Mouse (Mus musculus) stomach, embryonic 15.5 days (tissue): ENCODE data around the gene Hectd1. TPM values are rescaled to one million over a fixed set of nuclear protein-coding genes. Genes with fewer than 3 reads are reported as not detected.

Experiments used
- ATAC-seq: fragments of 200-750 bp; cut with Nextera tagmentation; 2 replicates; pipeline ENCODE4 v1.8.0; 2017; ENCODE audit warnings: low read depth, moderate number of reproducible peaks, moderate TSS enrichment; ENCODE audit not compliant: insufficient read depth, low FRiP score
- H3K27ac ChIP-seq: fragments of 300-500 bp; sonication (generic); 2 replicates; pipeline ENCODE4 v1.5.1; 2015; ENCODE audit warnings: mild to moderate bottlenecking, inconsistent platforms
- H3K27me3 ChIP-seq: fragments of 300-500 bp; sonication (generic); replicated peaks from 2 replicates; pipeline ENCODE4 v1.6.1; 2015; ENCODE audit warnings: inconsistent platforms
- H3K36me3 ChIP-seq: fragments of 300-500 bp; sonication (generic); 2 replicates; pipeline ENCODE4 v1.6.1; 2015; ENCODE audit warnings: inconsistent platforms
- H3K4me1 ChIP-seq: fragments of 300-500 bp; sonication (generic); 2 replicates; pipeline ENCODE4 v1.6.1; 2015; ENCODE audit warnings: inconsistent platforms
- H3K4me2 ChIP-seq: fragments of 300-500 bp; sonication (generic); 2 replicates; pipeline ENCODE4 v1.6.1; 2015; ENCODE audit warnings: mild to moderate bottlenecking, inconsistent platforms
- H3K4me3 ChIP-seq: fragments of 300-500 bp; sonication (generic); replicated peaks from 2 replicates; pipeline ENCODE4 v1.5.1; 2015; ENCODE audit warnings: inconsistent platforms
- H3K9ac ChIP-seq: fragments of 300-500 bp; sonication (generic); 2 replicates; pipeline ENCODE4 v1.6.1; 2015; ENCODE audit warnings: inconsistent platforms
- H3K9me3 ChIP-seq: fragments of 300-500 bp; sonication (generic); 2 replicates; pipeline ENCODE4 v1.6.1; 2016; ENCODE audit warnings: inconsistent platforms
- WGBS: fragments of 180-500 bp; shearing (Covaris S2); methylation state at CpG from one replicate; pipeline ENCODE4 v1.1.7; 2015; 5-methylcytosine and 5-hydroxymethylcytosine counted together
- polyA plus RNA-seq: library from polyadenylated mRNA; unstranded; fragments of >200 nt; fragmentation: Nextera tagmentation; extraction: Ambion mirVana; gene quantifications from 2 replicates; pipeline ENCODE4 v1.2.1, GENCODE M21; 2015

Gene Hectd1
- polyA plus RNA-seq, 1 experiment from 2014 or later: 40.7 TPM

GRCm38 (mm10) chr12:51842081-51842864 is 12.9 kb upstream of the Hectd1 start:
- no peak overlapping the region for H3K4me3 ChIP-seq
- no peak overlapping the region for H3K4me2 ChIP-seq
- no peak overlapping the region for H3K9ac ChIP-seq
- H3K27me3 ChIP-seq: no peaks in the 10 kb centered on the region
- no peak for ATAC-seq
- H3K27ac ChIP-seq: no peak overlapping the region
- H3K36me3 ChIP-seq: no peaks in the 10 kb centered on the region
- no peaks in the 10 kb centered on the region for H3K9me3 ChIP-seq
- 65% methylated on average over 6 of the region's 6 CpGs for whole genome bisulfite sequencing
- 0 out of 2 replicates have a peak, but pooled peaks cover 9% of the 10 kb centered on the region for H3K4me1 ChIP-seq

GRCm38 (mm10) chr12:51839856-51840255 is 10.5 kb upstream of the Hectd1 start:
- Histone ChIP-seq H3K36me3 (no peaks in the 10 kb centered on the region), H3K4me3 (no peak overlapping the region), H3K9me3 (no peaks in the 10 kb centered on the region), H3K4me1 (0 out of 2 replicates have a peak, but pooled peaks cover 7% of the 10 kb centered on the region), H3K27ac (no peak overlapping the region), H3K4me2 (no peak overlapping the region), H3K9ac (no peak overlapping the region), H3K27me3 (no peaks in the 10 kb centered on the region)
- no peak for ATAC-seq
- WGBS: 84% methylated on average over 1 of the region's 1 CpGs

- 64% methylated on average over 3 of the region's 3 CpGs for WGBS
- no peaks in the 10 kb centered on the region for H3K9me3 ChIP-seq
- H3K27me3 ChIP-seq: no peaks in the 10 kb centered on the region
- H3K4me1 ChIP-seq: no peaks in the 10 kb centered on the region
- H3K36me3 ChIP-seq: no peaks in the 10 kb centered on the region
- ATAC-seq: no peak
- H3K4me2 ChIP-seq: no peak overlapping the region
- H3K4me3 ChIP-seq: no peak overlapping the region
- no peak overlapping the region for H3K9ac ChIP-seq
- H3K27ac ChIP-seq: no peak overlapping the region
Observed at GRCm38 (mm10) chr12:51835219-51835618, 5.9 kb upstream of the Hectd1 start.

GRCm38 (mm10) chr12:51831931-51832330 is 2.6 kb upstream of the Hectd1 start:
- H3K4me2 ChIP-seq: no peak overlapping the region
- ATAC-seq: no peak
- H3K4me3 ChIP-seq: no peak overlapping the region
- H3K36me3 ChIP-seq: no peaks in the 10 kb centered on the region
- peaks cover 5% of the 10 kb centered on the region; the same call in 1 of the 2 replicates for H3K4me1 ChIP-seq
- no peak overlapping the region for H3K27ac ChIP-seq
- H3K9me3 ChIP-seq: no peaks in the 10 kb centered on the region
- WGBS: 79% methylated on average over 13 of the region's 13 CpGs
- no peaks in the 10 kb centered on the region for H3K27me3 ChIP-seq
- no peak overlapping the region for H3K9ac ChIP-seq

GRCm38 (mm10) chr12:51831296-51831695 is 2.0 kb upstream of the Hectd1 start:
- H3K27me3 ChIP-seq: no peaks in the 10 kb centered on the region
- 87% methylated on average over 3 of the region's 3 CpGs for WGBS
- H3K4me2 ChIP-seq: no peak overlapping the region
- no peaks in the 10 kb centered on the region for H3K36me3 ChIP-seq
- no peak overlapping the region for H3K27ac ChIP-seq
- no peaks in the 10 kb centered on the region for H3K9me3 ChIP-seq
- no peak overlapping the region for H3K9ac ChIP-seq
- peaks cover 5% of the 10 kb centered on the region; the same call in 1 of the 2 replicates for H3K4me1 ChIP-seq
- no peak overlapping the region for H3K4me3 ChIP-seq
- no peak for ATAC-seq

GRCm38 (mm10) chr12:51830671-51831070 is 1.3 kb upstream of the Hectd1 start:
- WGBS: 83% methylated on average over 1 of the region's 1 CpGs
- no peak for ATAC-seq
- Histone ChIP-seq H3K27ac (no peak overlapping the region), H3K4me1 (peaks cover 5% of the 10 kb centered on the region; the same call in 1 of the 2 replicates), H3K27me3 (no peaks in the 10 kb centered on the region), H3K9me3 (no peaks in the 10 kb centered on the region), H3K36me3 (no peaks in the 10 kb centered on the region), H3K9ac (no peak overlapping the region), H3K4me3 (peak overlapping the region; percentile 93), H3K4me2 (peak overlapping the region; percentile 55; the same call in 1 of the 2 replicates)

- H3K27ac ChIP-seq: peak overlapping the region; percentile 99
- no peaks in the 10 kb centered on the region for H3K27me3 ChIP-seq
- H3K36me3 ChIP-seq: peaks cover under 1% of the 10 kb centered on the region; the same call in 1 of the 2 replicates
- peak overlapping the region; percentile 93 for H3K4me3 ChIP-seq
- H3K9ac ChIP-seq: peak overlapping the region; percentile 85
- peak overlapping the region; percentile 55 for H3K4me2 ChIP-seq
- H3K4me1 ChIP-seq: peaks cover 5% of the 10 kb centered on the region; the same call in 1 of the 2 replicates
- ATAC-seq: peak; percentile 3; the same call in 1 of the 2 replicates
- 1% methylated on average over 12 of the region's 12 CpGs for WGBS
- H3K9me3 ChIP-seq: no peaks in the 10 kb centered on the region
Observed at GRCm38 (mm10) chr12:51830077-51830402, 704 bp upstream of the Hectd1 start.

- Histone ChIP-seq H3K27me3 (no peaks in the 10 kb centered on the region), H3K4me2 (peak overlapping the region; percentile 55), H3K36me3 (peaks cover 6% of the 10 kb centered on the region), H3K4me3 (peak overlapping the region; percentile 93), H3K9ac (peak overlapping the region; percentile 95), H3K4me1 (peaks cover 5% of the 10 kb centered on the region; the same call in 1 of the 2 replicates), H3K9me3 (no peaks in the 10 kb centered on the region), H3K27ac (peak overlapping the region; percentile 99)
- ATAC-seq: no peak
- under 1% methylated on average over 64 of the region's 66 CpGs for WGBS
Observed at GRCm38 (mm10) chr12:51828716-51829289, 533 bp downstream of the Hectd1 start.

- H3K27ac ChIP-seq: peak overlapping the region; percentile 99
- peak overlapping the region; percentile 55 for H3K4me2 ChIP-seq
- H3K9ac ChIP-seq: peak overlapping the region; percentile 95
- ATAC-seq: no peak
- H3K36me3 ChIP-seq: peaks cover 6% of the 10 kb centered on the region
- no peaks in the 10 kb centered on the region for H3K27me3 ChIP-seq
- no peaks in the 10 kb centered on the region for H3K9me3 ChIP-seq
- H3K4me1 ChIP-seq: peaks cover 5% of the 10 kb centered on the region; the same call in 1 of the 2 replicates
- H3K4me3 ChIP-seq: peak overlapping the region; percentile 93
- 13% methylated on average over 6 of the region's 6 CpGs for WGBS
Observed at GRCm38 (mm10) chr12:51827958-51828650, 1.2 kb downstream of the Hectd1 start.

- Histone ChIP-seq H3K9ac (no peak overlapping the region), H3K4me3 (no peak overlapping the region), H3K9me3 (no peaks in the 10 kb centered on the region), H3K27me3 (no peaks in the 10 kb centered on the region), H3K27ac (no peak overlapping the region), H3K36me3 (peaks cover 6% of the 10 kb centered on the region), H3K4me2 (no peak overlapping the region), H3K4me1 (peaks cover 9% of the 10 kb centered on the region; the same call in 1 of the 2 replicates)
- no peak for ATAC-seq
- WGBS: 77% methylated on average over 2 of the region's 2 CpGs
Observed at GRCm38 (mm10) chr12:51825338-51825737, 4.0 kb downstream of the Hectd1 start.

- Histone ChIP-seq H3K4me3 (no peak overlapping the region), H3K27me3 (no peaks in the 10 kb centered on the region), H3K36me3 (peaks cover 6% of the 10 kb centered on the region), H3K9ac (no peak overlapping the region), H3K27ac (no peak overlapping the region), H3K9me3 (no peaks in the 10 kb centered on the region), H3K4me1 (peaks cover 16% of the 10 kb centered on the region; the same call in 1 of the 2 replicates), H3K4me2 (no peak overlapping the region)
- 91% methylated on average over 5 of the region's 5 CpGs for WGBS
- no peak for ATAC-seq
Observed at GRCm38 (mm10) chr12:51823311-51823710, 6.0 kb downstream of the Hectd1 start.

- no peaks in the 10 kb centered on the region for H3K9me3 ChIP-seq
- 60% methylated on average over 2 of the region's 2 CpGs for WGBS
- H3K27me3 ChIP-seq: no peaks in the 10 kb centered on the region
- H3K4me1 ChIP-seq: peaks cover 19% of the 10 kb centered on the region
- ATAC-seq: no peak
- peaks cover 6% of the 10 kb centered on the region for H3K36me3 ChIP-seq
- no peak overlapping the region for H3K4me2 ChIP-seq
- H3K27ac ChIP-seq: no peak overlapping the region
- no peak overlapping the region for H3K4me3 ChIP-seq
- no peak overlapping the region for H3K9ac ChIP-seq
Observed at GRCm38 (mm10) chr12:51822861-51823260, 6.5 kb downstream of the Hectd1 start.
